Mouse (Mus musculus) midbrain, embryonic 15.5 days (tissue): Measurements from ENCODE around the gene Il1rl1. TPM values are rescaled to one million over a fixed set of nuclear protein-coding genes. Genes with fewer than 3 reads are reported as not detected.

ENCODE experiments used
- ATAC-seq: fragments of 200-750 bp; cut with Nextera tagmentation; replicated peaks from 2 replicates; pipeline ENCODE4 v1.8.0; 2017; ENCODE audit warnings: moderate TSS enrichment
- H3K27ac ChIP-seq: fragments of 300-500 bp; sonication (generic); 2 replicates; pipeline ENCODE4 v1.5.1; 2015; ENCODE audit warnings: mild to moderate bottlenecking, inconsistent platforms
- H3K27me3 ChIP-seq: fragments of 300-500 bp; sonication (generic); replicated peaks from 2 replicates; pipeline ENCODE4 v1.6.1; 2015; ENCODE audit warnings: inconsistent platforms
- H3K36me3 ChIP-seq: fragments of 300-500 bp; sonication (generic); replicated peaks from 2 replicates; pipeline ENCODE4 v1.6.1; 2015; ENCODE audit warnings: inconsistent platforms
- H3K4me1 ChIP-seq: fragments of 300-500 bp; sonication (generic); 2 replicates; pipeline ENCODE4 v1.6.1; 2015; ENCODE audit warnings: inconsistent platforms
- H3K4me2 ChIP-seq: fragments of 300-500 bp; sonication (generic); 2 replicates; pipeline ENCODE4 v1.6.1; 2015; ENCODE audit warnings: inconsistent platforms, mild to moderate bottlenecking, moderate library complexity
- H3K4me3 ChIP-seq: fragments of 300-500 bp; sonication (generic); 2 replicates; pipeline ENCODE4 v1.5.1; 2015; ENCODE audit warnings: mild to moderate bottlenecking, inconsistent platforms
- H3K9ac ChIP-seq: fragments of 300-500 bp; sonication (generic); 2 replicates; pipeline ENCODE4 v1.6.1; 2015; ENCODE audit warnings: mild to moderate bottlenecking, inconsistent platforms
- H3K9me3 ChIP-seq: fragments of 300-500 bp; sonication (generic); 2 replicates; pipeline ENCODE4 v1.6.1; 2016; ENCODE audit warnings: inconsistent platforms
- WGBS: fragments of 180-500 bp; shearing (Covaris S2); methylation state at CpG from one replicate; pipeline ENCODE4 v1.1.7; 2015; ENCODE audit warnings: mixed read lengths; 5-methylcytosine and 5-hydroxymethylcytosine counted together
- polyA plus RNA-seq: library from polyadenylated mRNA; unstranded; fragments of >200 nt; fragmentation: Nextera tagmentation; extraction: Ambion mirVana; gene quantifications from 2 replicates; pipeline ENCODE4 v1.2.1, GENCODE M21; 2015

The Il1rl1 gene
- polyA plus RNA-seq, 1 experiment from 2014 or later: 0.04 TPM

- no peak overlapping the region for H3K9ac ChIP-seq
- no peak overlapping the region for H3K27ac ChIP-seq
- H3K36me3 ChIP-seq: no peaks in the 10 kb centered on the region
- H3K4me1 ChIP-seq: no peaks in the 10 kb centered on the region
- H3K4me2 ChIP-seq: no peak overlapping the region
- no peaks in the 10 kb centered on the region for H3K27me3 ChIP-seq
- ATAC-seq: no peak
- H3K9me3 ChIP-seq: no peaks in the 10 kb centered on the region
- no peak overlapping the region for H3K4me3 ChIP-seq
- WGBS: 88% methylated on average over 11 of the region's 11 CpGs
Measured at GRCm38 (mm10) chr1:40501546-40502398, 72.4 kb downstream of the Il1rl1 start.

- 86% methylated on average over 5 of the region's 5 CpGs for WGBS
- Histone ChIP-seq H3K36me3 (no peaks in the 10 kb centered on the region), H3K4me3 (no peak overlapping the region), H3K4me2 (no peak overlapping the region), H3K9me3 (no peaks in the 10 kb centered on the region), H3K9ac (no peak overlapping the region), H3K27ac (no peak overlapping the region), H3K27me3 (no peaks in the 10 kb centered on the region), H3K4me1 (no peaks in the 10 kb centered on the region)
- ATAC-seq: no peak
Measured at GRCm38 (mm10) chr1:40504548-40504947, 75.2 kb downstream of the Il1rl1 start.

Other genes with a start within 250 kb of the Il1rl1 start
- 0.80 and 0.83 TPM in 2 replicates for gene Il1r1, start 204.5 kb upstream of the Il1rl1 start, polyA plus RNA-seq
- gene Il1rl2, start 105.0 kb upstream of the Il1rl1 start, polyA plus RNA-seq: 0.68 and 1.1 TPM in 2 replicates
- not detected in 2 replicates for gene Il18r1, start 36.0 kb downstream of the Il1rl1 start, polyA plus RNA-seq
- gene Il18rap, start 85.8 kb downstream of the Il1rl1 start, polyA plus RNA-seq: 0.09 and 0.15 TPM in 2 replicates
- not detected in 2 replicates for gene Slc9a4, start 150.5 kb downstream of the Il1rl1 start, polyA plus RNA-seq